Mouse (Mus musculus): ENCODE measurements at regions not wholly inside any gene's neighbourhood (a gene's known extent, or its start where the extent isn't known, plus 50 kb on each side); places are given as distances from the start of the nearest gene placed in this dataset.
"Not testable (repeated sequence)": the region's sequence is repeated elsewhere in the genome, so short reads cannot be mapped to it uniquely, and the experiment has no call there.

DNA sequence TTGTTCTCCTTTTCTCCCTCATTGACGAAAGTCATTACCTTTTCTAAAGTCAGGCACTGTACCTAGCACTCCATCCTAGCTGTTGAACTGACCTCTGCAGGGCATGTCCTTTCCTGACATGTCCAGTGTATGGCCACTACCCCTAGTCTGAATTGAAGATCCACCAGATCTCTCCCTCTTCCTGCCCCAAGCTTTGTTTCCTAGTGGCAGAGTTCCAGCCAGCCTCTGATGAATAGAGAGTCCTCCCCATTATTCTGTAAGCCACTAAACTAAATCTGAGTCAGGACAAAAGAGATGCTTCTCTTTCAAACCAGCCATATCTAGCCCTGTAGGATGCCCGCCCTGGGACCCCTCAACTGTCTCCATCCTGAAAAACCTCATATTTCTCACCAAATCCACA lies 317.7 kb upstream of the Maf start:
- Histone ChIP-seq H3K9me3 (replicated peaks) (no peaks in the 10 kb centered on the region), H3K4me1 (no peaks in the 10 kb centered on the region), H3K27me3 (no peaks in the 10 kb centered on the region), H3K27ac (replicated peaks) (no peak overlapping the region), H3K9ac (no peak overlapping the region), H3K4me3 (replicated peaks) (no peak overlapping the region), H3K36me3 (no peaks in the 10 kb centered on the region), H3K4me2 (replicated peaks) (no peak overlapping the region)
- ATAC-seq (ENCODE audit: insufficient number of reproducible peaks, low FRiP score, low TSS enrichment, low read depth): no peak
- 82% methylated on average over 2 of the region's 2 CpGs for WGBS

DNA sequence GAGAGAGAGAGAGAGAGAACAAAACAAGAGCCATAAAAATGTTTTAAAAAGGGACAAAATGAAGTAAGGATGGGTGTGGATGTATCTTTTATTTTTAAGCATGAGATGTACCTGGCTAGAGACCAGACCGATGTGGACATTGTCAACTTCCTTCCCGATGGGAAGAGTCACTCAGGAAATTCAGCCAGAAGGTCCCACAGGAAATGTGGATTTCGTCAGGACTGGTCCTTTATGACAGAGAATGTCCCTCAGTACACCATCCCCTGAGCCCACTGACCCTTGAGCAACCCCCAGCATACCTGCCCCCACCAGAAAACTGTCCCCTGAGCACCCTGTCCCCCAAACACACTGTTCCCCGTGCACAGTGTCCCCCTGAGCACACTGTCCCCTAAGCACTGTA lies 317.2 kb upstream of the Maf start:
- H3K4me3 ChIP-seq (replicated peaks): no peak overlapping the region
- no peak overlapping the region for H3K27ac ChIP-seq (replicated peaks)
- no peak for ATAC-seq (ENCODE audit: insufficient number of reproducible peaks, low FRiP score, low TSS enrichment, low read depth)
- H3K4me1 ChIP-seq: no peaks in the 10 kb centered on the region
- WGBS: 69% methylated on average over 4 of the region's 4 CpGs
- no peaks in the 10 kb centered on the region for H3K9me3 ChIP-seq (replicated peaks)
- H3K36me3 ChIP-seq: no peaks in the 10 kb centered on the region
- no peaks in the 10 kb centered on the region for H3K27me3 ChIP-seq
- H3K9ac ChIP-seq: no peak overlapping the region
- H3K4me2 ChIP-seq (replicated peaks): no peak overlapping the region

DNA sequence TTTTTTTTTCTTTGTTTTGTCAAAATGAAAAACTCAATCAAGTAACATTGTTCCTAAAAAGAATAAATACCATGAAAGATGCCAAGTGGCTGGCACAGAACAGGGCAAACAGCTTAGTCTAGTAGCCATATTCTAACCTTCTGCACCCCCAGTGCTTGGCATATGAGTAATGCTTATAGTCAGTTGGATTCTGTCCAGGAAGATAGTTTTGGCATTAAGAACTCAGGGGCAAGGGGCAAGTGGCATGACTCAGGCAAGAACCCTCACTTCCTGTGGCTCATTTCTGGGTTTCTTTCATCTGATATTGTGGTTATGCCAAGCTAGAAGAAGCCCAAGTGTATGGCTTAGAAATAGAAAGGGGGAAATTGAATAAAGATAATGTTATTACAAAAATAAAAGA lies 314.1 kb upstream of the Maf start:
- ATAC-seq (ENCODE audit: insufficient number of reproducible peaks, low FRiP score, low TSS enrichment, low read depth): no peak
- H3K9ac ChIP-seq: no peak overlapping the region
- no peaks in the 10 kb centered on the region for H3K36me3 ChIP-seq
- H3K27me3 ChIP-seq: no peaks in the 10 kb centered on the region
- no peak overlapping the region for H3K27ac ChIP-seq (replicated peaks)
- no peaks in the 10 kb centered on the region for H3K9me3 ChIP-seq (replicated peaks)
- no peaks in the 10 kb centered on the region for H3K4me1 ChIP-seq
- no peak overlapping the region for H3K4me2 ChIP-seq (replicated peaks)
- H3K4me3 ChIP-seq (replicated peaks): no peak overlapping the region

DNA sequence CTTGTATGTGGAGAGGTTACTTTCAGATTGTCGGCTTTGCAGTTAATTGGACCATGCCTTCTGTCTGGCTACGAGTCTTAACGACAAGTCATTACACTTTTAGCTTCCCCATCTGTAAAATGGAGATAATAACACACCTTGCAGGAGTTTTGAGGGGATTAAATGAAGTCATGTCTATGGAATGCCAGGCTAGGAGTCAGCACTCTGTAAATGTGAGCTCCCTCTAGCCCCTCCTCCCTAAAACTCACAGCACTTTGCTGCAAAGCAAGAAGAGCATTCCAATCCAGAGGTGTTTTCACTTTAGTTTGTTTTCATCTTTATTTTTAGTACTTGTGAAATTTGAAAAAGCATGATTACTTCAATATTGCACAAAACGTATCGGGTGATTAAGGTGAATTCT lies 287.7 kb upstream of the Maf start:
- WGBS: 53% methylated on average over 5 of the region's 5 CpGs

DNA sequence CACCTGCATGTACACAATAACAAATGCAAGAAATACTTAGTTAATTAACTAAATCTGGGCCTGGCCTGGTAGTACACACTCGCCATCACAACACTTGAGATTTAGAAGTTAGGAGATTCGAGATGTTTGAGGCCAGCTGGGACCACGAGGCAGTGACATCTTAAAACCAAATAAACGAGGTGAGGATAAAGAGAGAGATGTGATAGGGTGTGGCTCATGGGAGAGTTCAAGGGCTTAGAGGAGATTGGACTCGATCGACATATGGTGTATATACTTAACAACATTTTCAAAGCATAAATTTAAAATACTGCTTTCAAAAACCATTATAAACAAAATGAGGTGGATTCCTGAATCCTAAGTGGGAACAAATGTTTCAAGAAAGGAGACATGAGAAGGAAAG lies 284.4 kb upstream of the Maf start:
- Histone ChIP-seq H3K9me3 (replicated peaks) (no peaks in the 10 kb centered on the region), H3K36me3 (no peaks in the 10 kb centered on the region), H3K4me3 (replicated peaks) (no peak overlapping the region), H3K27ac (replicated peaks) (no peak overlapping the region), H3K4me2 (replicated peaks) (no peak overlapping the region), H3K9ac (no peak overlapping the region), H3K4me1 (no peaks in the 10 kb centered on the region), H3K27me3 (no peaks in the 10 kb centered on the region; the same call in 1 of the 2 replicates)
- no peak for ATAC-seq (ENCODE audit: insufficient number of reproducible peaks, low FRiP score, low TSS enrichment, low read depth)
- WGBS: 67% methylated on average over 6 of the region's 6 CpGs

More for the DNA sequence above, 287.7 kb upstream of the Maf start:
- H3K9me3 ChIP-seq (replicated peaks): no peaks in the 10 kb centered on the region
- H3K4me1 ChIP-seq: no peaks in the 10 kb centered on the region
- no peak overlapping the region for H3K4me2 ChIP-seq (replicated peaks)
- H3K27me3 ChIP-seq: no peaks in the 10 kb centered on the region
- no peaks in the 10 kb centered on the region for H3K36me3 ChIP-seq
- H3K27ac ChIP-seq (replicated peaks): no peak overlapping the region
- H3K4me3 ChIP-seq (replicated peaks): no peak overlapping the region
- no peak overlapping the region for H3K9ac ChIP-seq
- no peak for ATAC-seq (ENCODE audit: insufficient number of reproducible peaks, low FRiP score, low TSS enrichment, low read depth)

DNA sequence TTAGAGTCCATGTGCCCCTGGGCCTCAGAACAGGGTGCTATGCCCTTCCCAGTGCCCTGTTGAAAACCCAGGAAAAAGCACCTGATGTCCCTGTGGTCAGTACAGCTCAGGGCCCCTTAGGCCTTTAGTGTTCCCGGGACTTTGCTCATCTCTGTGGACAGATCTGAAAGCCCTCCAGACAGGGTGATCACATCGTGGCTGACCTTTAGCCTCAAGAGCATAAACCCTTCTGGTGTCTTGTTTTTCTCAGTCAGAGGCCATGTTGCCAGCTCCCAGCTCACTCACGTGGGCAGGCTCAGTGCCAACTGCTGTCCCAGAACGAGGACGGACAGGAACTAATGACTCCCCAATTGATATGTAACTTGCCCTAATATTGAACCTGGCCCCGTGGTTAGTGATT lies 275.8 kb upstream of the Maf start:
- Histone ChIP-seq H3K36me3 (no peaks in the 10 kb centered on the region), H3K27me3 (no peaks in the 10 kb centered on the region), H3K9me3 (replicated peaks) (no peaks in the 10 kb centered on the region), H3K4me2 (replicated peaks) (no peak overlapping the region), H3K27ac (replicated peaks) (no peak overlapping the region), H3K4me1 (0 out of 2 replicates have a peak, but pooled peaks cover 5% of the 10 kb centered on the region), H3K4me3 (replicated peaks) (no peak overlapping the region), H3K9ac (no peak overlapping the region)
- ATAC-seq (ENCODE audit: insufficient number of reproducible peaks, low FRiP score, low TSS enrichment, low read depth): no peak
- WGBS: 67% methylated on average over 6 of the region's 6 CpGs

DNA sequence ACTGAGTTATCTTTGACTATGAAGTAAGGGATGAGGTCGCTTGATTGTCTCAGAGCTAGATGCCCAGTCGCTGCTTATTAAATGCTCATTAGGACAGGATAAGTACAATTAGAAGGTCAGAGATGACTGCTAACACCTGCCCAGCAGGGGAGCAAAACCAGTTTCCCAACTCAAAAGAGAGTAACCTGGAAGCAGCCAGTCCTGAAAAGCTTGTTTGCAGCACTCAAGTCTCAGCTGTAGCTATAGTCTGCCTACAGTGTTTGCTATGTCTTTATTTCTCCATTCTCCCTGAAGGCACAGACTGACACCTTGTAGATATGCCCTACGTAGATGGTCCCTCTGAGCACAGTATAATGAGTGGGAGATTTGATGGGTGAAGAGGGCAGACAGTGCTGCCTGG lies 274.7 kb upstream of the Maf start:
- no peaks in the 10 kb centered on the region for H3K27me3 ChIP-seq
- no peak overlapping the region for H3K4me2 ChIP-seq (replicated peaks)
- 66% methylated on average over 3 of the region's 3 CpGs for WGBS
- H3K4me3 ChIP-seq (replicated peaks): no peak overlapping the region
- ATAC-seq (ENCODE audit: insufficient number of reproducible peaks, low FRiP score, low TSS enrichment, low read depth): no peak
- no peaks in the 10 kb centered on the region for H3K9me3 ChIP-seq (replicated peaks)
- H3K36me3 ChIP-seq: no peaks in the 10 kb centered on the region
- H3K9ac ChIP-seq: no peak overlapping the region
- H3K27ac ChIP-seq (replicated peaks): no peak overlapping the region
- 0 out of 2 replicates have a peak, but pooled peaks cover 5% of the 10 kb centered on the region for H3K4me1 ChIP-seq

DNA sequence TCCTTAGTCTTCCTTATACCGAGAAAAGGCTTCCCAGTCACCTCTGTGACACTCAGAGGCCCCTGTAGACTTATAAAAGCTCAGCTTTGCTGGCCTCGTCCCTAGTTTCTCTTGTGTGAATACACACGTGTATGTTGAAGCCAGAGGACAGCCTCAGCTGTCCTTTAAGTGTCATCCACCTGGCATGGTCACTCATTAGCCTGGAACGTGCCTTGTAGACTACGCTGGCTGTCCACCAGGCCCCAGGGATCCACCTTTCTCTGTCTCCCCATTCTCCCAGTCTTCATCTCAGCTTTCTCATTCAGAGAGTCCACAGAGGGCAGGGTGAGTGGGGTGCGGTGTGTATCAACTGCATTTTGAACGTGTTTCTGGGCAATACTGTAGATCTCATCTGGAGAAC lies 273.8 kb upstream of the Maf start:
- no peak overlapping the region for H3K27ac ChIP-seq (replicated peaks)
- H3K4me1 ChIP-seq: 0 out of 2 replicates have a peak, but pooled peaks cover 5% of the 10 kb centered on the region
- no peaks in the 10 kb centered on the region for H3K36me3 ChIP-seq
- ATAC-seq (ENCODE audit: insufficient number of reproducible peaks, low FRiP score, low TSS enrichment, low read depth): no peak
- H3K4me3 ChIP-seq (replicated peaks): no peak overlapping the region
- no peak overlapping the region for H3K4me2 ChIP-seq (replicated peaks)
- H3K9me3 ChIP-seq (replicated peaks): no peaks in the 10 kb centered on the region
- no peaks in the 10 kb centered on the region for H3K27me3 ChIP-seq
- WGBS: 83% methylated on average over 7 of the region's 7 CpGs
- no peak overlapping the region for H3K9ac ChIP-seq

DNA sequence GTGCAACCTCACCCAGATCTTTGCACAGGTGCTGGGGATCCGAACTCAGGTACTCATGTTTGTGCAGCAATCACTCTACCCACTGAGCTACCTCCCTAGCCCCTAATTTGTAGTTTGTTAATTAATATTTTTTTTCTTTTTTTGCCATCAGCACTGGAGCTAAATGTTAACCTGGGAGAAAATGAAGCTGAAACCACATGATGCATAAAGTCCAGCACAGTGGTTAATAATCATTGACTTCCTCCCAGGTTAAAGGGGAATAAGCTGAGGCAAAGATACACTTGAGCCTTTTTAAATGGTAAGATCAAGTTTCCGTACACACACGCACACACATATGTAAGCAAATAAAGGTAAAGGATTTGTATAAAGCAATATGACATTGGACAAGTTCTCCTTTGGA lies 273.0 kb upstream of the Maf start:
- Histone ChIP-seq H3K4me1 (0 out of 2 replicates have a peak, but pooled peaks cover 5% of the 10 kb centered on the region), H3K9ac (no peak overlapping the region)
- 87% methylated on average over 3 of the region's 3 CpGs for WGBS

DNA sequence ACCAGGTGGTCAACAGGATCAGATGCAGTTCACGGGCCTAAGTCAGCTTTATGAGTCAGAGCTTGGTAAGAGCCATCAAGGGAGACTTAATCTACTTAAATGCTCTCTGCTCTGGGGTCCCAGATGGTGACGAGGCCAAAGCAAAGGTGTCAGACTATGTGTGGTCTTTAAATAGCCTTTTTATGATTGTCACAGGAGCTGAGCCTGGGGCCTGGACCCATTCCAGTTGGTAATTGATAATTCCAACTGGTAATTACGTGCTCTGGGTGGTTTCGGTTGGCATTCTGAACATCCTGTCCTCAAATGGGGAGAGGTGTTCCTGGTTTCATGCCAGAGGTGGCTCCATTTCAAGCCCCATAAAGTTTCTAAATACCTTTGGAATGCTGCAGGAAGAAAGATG lies 269.6 kb upstream of the Maf start:
- no peak overlapping the region for H3K27ac ChIP-seq (replicated peaks)
- H3K4me2 ChIP-seq (replicated peaks): no peak overlapping the region
- H3K9me3 ChIP-seq (replicated peaks): no peaks in the 10 kb centered on the region
- H3K27me3 ChIP-seq: no peaks in the 10 kb centered on the region
- H3K36me3 ChIP-seq: no peaks in the 10 kb centered on the region
- ATAC-seq (ENCODE audit: insufficient number of reproducible peaks, low FRiP score, low TSS enrichment, low read depth): no peak
- 0 out of 2 replicates have a peak, but pooled peaks cover 4% of the 10 kb centered on the region for H3K4me1 ChIP-seq
- no peak overlapping the region for H3K4me3 ChIP-seq (replicated peaks)
- WGBS: 61% methylated on average over 4 of the region's 4 CpGs
- H3K9ac ChIP-seq: no peak overlapping the region

More for the DNA sequence above, 273.0 kb upstream of the Maf start:
- H3K27ac ChIP-seq (replicated peaks): no peak overlapping the region
- no peaks in the 10 kb centered on the region for H3K27me3 ChIP-seq
- ATAC-seq (ENCODE audit: insufficient number of reproducible peaks, low FRiP score, low TSS enrichment, low read depth): no peak
- no peak overlapping the region for H3K4me2 ChIP-seq (replicated peaks)
- no peak overlapping the region for H3K4me3 ChIP-seq (replicated peaks)
- no peaks in the 10 kb centered on the region for H3K36me3 ChIP-seq
- no peaks in the 10 kb centered on the region for H3K9me3 ChIP-seq (replicated peaks)

DNA sequence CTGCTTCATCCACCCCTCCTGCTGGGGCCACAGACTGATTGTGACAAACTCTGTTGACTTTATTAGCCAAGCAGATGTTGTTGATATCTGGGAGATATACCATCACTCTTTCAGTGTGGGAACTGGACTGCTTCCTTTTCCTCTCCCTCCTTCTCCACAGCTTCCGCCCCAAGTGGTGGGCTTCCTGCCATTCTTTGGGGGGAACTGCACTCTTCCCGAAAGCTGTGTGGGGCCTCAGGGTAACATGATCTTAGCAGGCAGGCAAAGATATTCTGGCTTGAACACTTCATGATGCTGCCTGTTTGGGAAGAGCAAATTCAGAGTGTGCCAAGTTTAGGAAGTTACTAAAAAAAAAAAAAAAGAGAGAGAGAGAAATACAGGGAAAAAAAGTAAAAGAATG lies 267.1 kb upstream of the Maf start:
- Histone ChIP-seq H3K9ac (no peak overlapping the region), H3K4me1 (0 out of 2 replicates have a peak, but pooled peaks cover 4% of the 10 kb centered on the region), H3K4me2 (replicated peaks) (no peak overlapping the region), H3K27ac (replicated peaks) (no peak overlapping the region), H3K27me3 (no peaks in the 10 kb centered on the region), H3K36me3 (no peaks in the 10 kb centered on the region), H3K4me3 (replicated peaks) (no peak overlapping the region), H3K9me3 (replicated peaks) (no peaks in the 10 kb centered on the region)
- WGBS: 16% methylated on average over 2 of the region's 2 CpGs
- ATAC-seq (ENCODE audit: insufficient number of reproducible peaks, low FRiP score, low TSS enrichment, low read depth): no peak

DNA sequence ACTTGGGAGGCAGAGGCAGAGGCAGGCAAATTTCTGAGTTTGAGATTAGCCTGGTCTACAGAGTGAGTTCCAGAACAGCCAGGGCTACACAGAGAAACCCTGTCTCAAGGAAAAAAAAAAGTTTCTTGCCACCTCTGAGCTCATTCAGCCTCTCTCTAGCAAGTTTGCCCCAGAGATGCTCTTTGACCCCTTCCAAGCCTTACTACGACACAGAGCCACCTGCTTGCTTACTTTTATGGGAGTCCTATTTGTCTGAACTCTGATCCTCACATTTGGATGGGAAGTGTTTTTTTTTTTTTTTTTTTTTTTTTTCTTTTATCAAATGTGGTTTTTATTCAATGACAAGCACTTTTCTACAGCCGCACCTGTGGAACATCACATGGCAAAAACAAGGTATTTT lies 263.8 kb upstream of the Maf start:
- not testable (repeated sequence) for H3K36me3 ChIP-seq; H3K27ac ChIP-seq (replicated peaks); H3K4me1 ChIP-seq; H3K4me3 ChIP-seq (replicated peaks); H3K27me3 ChIP-seq; H3K9me3 ChIP-seq (replicated peaks); H3K9ac ChIP-seq; H3K4me2 ChIP-seq (replicated peaks); ATAC-seq (ENCODE audit: insufficient number of reproducible peaks, low FRiP score, low TSS enrichment, low read depth)
- 87% methylated on average over 2 of the region's 2 CpGs for whole genome bisulfite sequencing
